Mouse (Mus musculus) midbrain, embryonic 10.5 days (tissue): Measurements from ENCODE around the gene Trim54. TPM values are rescaled to one million over a fixed set of nuclear protein-coding genes. Genes with fewer than 3 reads are reported as not detected.

Experiments
- DNase-seq: peaks from one replicate; pipeline ENCODE4 v3.0.0-alpha.2; 2017; ENCODE audit warnings: low spot score
- H3K27ac ChIP-seq: fragments of 300-500 bp; sonication (generic); replicated peaks from 2 replicates; pipeline ENCODE4 v1.5.1; 2016; ENCODE audit warnings: mild to moderate bottlenecking
- H3K27me3 ChIP-seq: fragments of 300-500 bp; sonication (generic); 2 replicates; pipeline ENCODE4 v1.6.1; 2016; ENCODE audit warnings: low read depth, mild to moderate bottlenecking; ENCODE audit not compliant: poor library complexity, severe bottlenecking
- H3K36me3 ChIP-seq: fragments of 300-500 bp; sonication (generic); 2 replicates; pipeline ENCODE4 v1.6.1; 2016; ENCODE audit warnings: mild to moderate bottlenecking, moderate library complexity
- H3K4me1 ChIP-seq: fragments of 300-500 bp; sonication (generic); 2 replicates; pipeline ENCODE4 v1.6.1; 2016
- H3K4me3 ChIP-seq: fragments of 300-500 bp; sonication (generic); 2 replicates; pipeline ENCODE4 v1.5.1; 2016; ENCODE audit warnings: mild to moderate bottlenecking, moderate library complexity
- H3K9me3 ChIP-seq: fragments of 300-500 bp; sonication (generic); replicated peaks from 2 replicates; pipeline ENCODE4 v1.6.1; 2016; ENCODE audit warnings: mild to moderate bottlenecking
- WGBS: fragments of 180-500 bp; shearing (Covaris S2); methylation state at CpG from one replicate; pipeline ENCODE4 v1.1.7; 2016; 5-methylcytosine and 5-hydroxymethylcytosine counted together
- polyA plus RNA-seq: library from polyadenylated mRNA; unstranded; fragments of >200 nt; fragmentation: Nextera tagmentation; extraction: Ambion mirVana; gene quantifications from 2 replicates; pipeline ENCODE4 v1.2.1, GENCODE M21; 2016

The Trim54 gene
- polyA plus RNA-seq, result not detected in 2 replicates

DNA sequence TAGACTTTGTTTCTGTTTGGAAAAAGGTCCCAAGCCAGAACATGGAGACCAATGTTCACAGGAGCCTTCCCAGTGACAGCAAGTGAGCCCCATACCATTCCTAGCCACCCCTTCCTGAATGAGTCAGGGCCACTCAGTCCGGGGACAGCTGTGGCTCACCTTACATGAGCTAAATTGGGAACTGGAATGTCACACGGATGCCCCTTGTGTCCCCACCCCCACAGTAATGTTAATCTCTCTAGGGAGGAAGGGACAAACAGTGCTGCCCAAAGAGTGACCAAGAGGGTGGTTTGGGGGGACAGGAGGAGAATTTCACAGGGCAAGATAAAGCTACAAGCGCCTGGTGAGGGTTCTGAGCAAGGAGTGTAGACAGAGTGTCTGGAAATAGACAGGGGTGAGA lies at the start of gene Trim54:
Trim54 (plus strand) TSS at position 359 of the 400 bp plus-strand sequence.
- Histone ChIP-seq H3K4me1 (no peaks in the 10 kb centered on the region), H3K36me3 (no peaks in the 10 kb centered on the region), H3K27ac (no peak within 1 kb of the TSS), H3K9me3 (no peaks in the 10 kb centered on the region), H3K4me3 (no peak within 1 kb of the TSS), H3K27me3 (peaks cover 12% of the 10 kb centered on the region)
- DNase-seq, result no peak
- 51% methylated on average over 3 of the region's 3 CpGs for WGBS

GRCm38 (mm10) chr5:31069810-31070209 lies 46.7 kb upstream of the Trim54 start:
- Histone ChIP-seq H3K27me3 (no peaks in the 10 kb centered on the region), H3K4me3 (no peak overlapping the region), H3K9me3 (no peaks in the 10 kb centered on the region), H3K27ac (no peak overlapping the region), H3K36me3 (peaks cover 99% of the 10 kb centered on the region), H3K4me1 (no peaks in the 10 kb centered on the region)
- no peak for DNase-seq
- WGBS, result 93% methylated on average over 3 of the region's 3 CpGs

GRCm38 (mm10) chr5:31071059-31071458 lies 45.5 kb upstream of the Trim54 start:
- WGBS, result 96% methylated on average over 2 of the region's 2 CpGs
- no peaks in the 10 kb centered on the region for H3K4me1 ChIP-seq
- H3K36me3 ChIP-seq, result peaks cover 100% of the 10 kb centered on the region
- no peaks in the 10 kb centered on the region for H3K27me3 ChIP-seq
- no peak overlapping the region for H3K4me3 ChIP-seq
- DNase-seq, result no peak
- H3K9me3 ChIP-seq, result no peaks in the 10 kb centered on the region
- no peak overlapping the region for H3K27ac ChIP-seq

DNA sequence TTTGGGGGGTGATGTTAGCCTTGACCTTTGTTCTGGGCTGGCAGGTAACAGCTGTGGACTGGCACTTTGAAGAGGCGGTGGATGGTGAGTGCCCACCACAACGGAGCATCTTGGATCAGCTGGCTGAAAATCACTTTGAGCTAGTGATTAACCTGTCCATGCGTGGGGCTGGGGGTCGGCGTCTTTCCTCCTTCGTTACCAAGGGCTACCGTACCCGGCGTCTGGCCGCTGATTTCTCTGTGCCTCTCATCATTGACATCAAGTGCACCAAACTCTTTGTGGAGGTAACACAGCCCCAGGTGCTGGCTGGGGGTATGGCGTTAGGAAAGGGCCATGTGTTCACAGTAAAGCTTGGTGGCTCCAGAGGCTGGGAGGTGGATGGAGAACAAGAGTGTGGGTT lies 44.7 kb upstream of the Trim54 start:
- no peak for DNase-seq
- no peak overlapping the region for H3K4me3 ChIP-seq
- 96% methylated on average over 11 of the region's 11 CpGs for WGBS
- H3K9me3 ChIP-seq, result no peaks in the 10 kb centered on the region
- peaks cover 100% of the 10 kb centered on the region for H3K36me3 ChIP-seq
- no peaks in the 10 kb centered on the region for H3K4me1 ChIP-seq
- no peak overlapping the region for H3K27ac ChIP-seq
- no peaks in the 10 kb centered on the region for H3K27me3 ChIP-seq

DNA sequence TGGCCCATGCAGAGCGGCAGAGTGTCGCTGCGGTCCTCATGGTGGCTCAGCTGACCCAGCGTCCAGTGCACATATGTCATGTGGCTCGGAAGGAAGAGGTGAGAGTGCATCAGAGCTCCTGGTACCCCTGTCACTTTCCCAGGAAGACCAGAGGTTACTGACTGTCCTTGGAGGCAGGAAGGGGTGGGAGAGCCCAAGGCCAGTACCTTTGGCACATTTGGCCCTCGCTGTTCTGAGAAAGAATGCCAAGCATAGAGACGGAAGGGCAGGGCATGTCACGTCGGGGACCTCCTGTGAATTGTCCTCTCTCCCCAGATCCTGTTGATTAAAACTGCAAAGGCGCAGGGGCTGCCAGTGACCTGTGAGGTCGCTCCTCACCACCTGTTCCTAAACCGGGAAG lies 43.3 kb upstream of the Trim54 start:
- no peaks in the 10 kb centered on the region for H3K27me3 ChIP-seq
- peaks cover 100% of the 10 kb centered on the region for H3K36me3 ChIP-seq
- no peak for DNase-seq
- no peaks in the 10 kb centered on the region for H3K9me3 ChIP-seq
- WGBS, result 94% methylated on average over 12 of the region's 12 CpGs
- H3K4me1 ChIP-seq, result no peaks in the 10 kb centered on the region
- H3K4me3 ChIP-seq, result no peak overlapping the region
- no peak overlapping the region for H3K27ac ChIP-seq

GRCm38 (mm10) chr5:31076346-31076745 lies 40.2 kb upstream of the Trim54 start:
- DNase-seq, result no peak
- no peaks in the 10 kb centered on the region for H3K27me3 ChIP-seq
- no peaks in the 10 kb centered on the region for H3K4me1 ChIP-seq
- no peak overlapping the region for H3K4me3 ChIP-seq
- H3K9me3 ChIP-seq, result no peaks in the 10 kb centered on the region
- H3K27ac ChIP-seq, result no peak overlapping the region
- peaks cover 87% of the 10 kb centered on the region for H3K36me3 ChIP-seq
- 91% methylated on average over 13 of the region's 13 CpGs for WGBS

DNA sequence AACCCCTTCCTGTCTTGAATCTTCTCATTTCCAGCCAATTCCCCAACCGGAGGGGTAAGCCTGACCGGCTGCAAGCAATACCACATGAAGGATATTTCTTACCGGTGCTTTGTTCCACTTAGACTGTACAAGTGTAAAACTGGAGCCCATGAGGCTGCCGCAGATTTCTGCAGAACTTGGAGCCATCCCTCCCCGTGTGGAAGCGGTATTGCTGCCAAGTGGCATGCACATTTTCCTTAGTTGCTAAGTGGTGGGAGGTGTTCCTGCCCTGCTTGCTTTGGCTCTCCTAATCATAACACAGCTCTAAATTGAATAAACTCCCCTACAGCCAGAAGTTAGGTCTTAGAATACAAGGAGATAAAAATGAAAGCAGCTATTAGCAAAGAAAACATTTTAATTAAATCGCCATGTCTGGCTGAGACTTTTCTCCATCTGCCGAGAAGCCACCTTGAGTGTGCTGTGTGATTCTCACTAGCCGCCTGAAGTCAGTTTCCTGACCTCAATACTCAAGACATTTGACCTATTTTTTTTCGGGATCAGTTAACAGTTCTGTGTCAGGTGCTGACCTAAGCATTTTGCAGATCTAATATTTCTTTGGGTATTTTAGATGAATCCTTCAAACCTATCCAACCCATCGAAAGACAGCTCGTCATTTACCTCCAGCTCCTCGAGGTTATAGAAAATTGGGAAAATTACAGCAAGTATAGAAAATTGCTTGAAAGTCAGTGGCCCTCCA lies 36.3 kb upstream of the Trim54 start:
- H3K4me1 ChIP-seq, result peaks cover 23% of the 10 kb centered on the region
- DNase-seq, result no peak
- no peaks in the 10 kb centered on the region for H3K9me3 ChIP-seq
- no peak overlapping the region for H3K4me3 ChIP-seq
- 89% methylated on average over 13 of the region's 13 CpGs for WGBS
- H3K36me3 ChIP-seq, result peaks cover 48% of the 10 kb centered on the region
- peaks cover 5% of the 10 kb centered on the region for H3K27me3 ChIP-seq
- H3K27ac ChIP-seq, result no peak overlapping the region

- H3K4me1 ChIP-seq, result peaks cover 24% of the 10 kb centered on the region
- H3K36me3 ChIP-seq, result peaks cover 42% of the 10 kb centered on the region
- no peak for DNase-seq
- H3K4me3 ChIP-seq, result no peak overlapping the region
- 81% methylated on average over 3 of the region's 3 CpGs for WGBS
- H3K27ac ChIP-seq, result no peak overlapping the region
- no peaks in the 10 kb centered on the region for H3K9me3 ChIP-seq
- H3K27me3 ChIP-seq, result peaks cover 10% of the 10 kb centered on the region
Observed at GRCm38 (mm10) chr5:31080795-31081164, 35.7 kb upstream of the Trim54 start.

GRCm38 (mm10) chr5:31081386-31081785 lies 35.1 kb upstream of the Trim54 start:
- Histone ChIP-seq H3K4me3 (no peak overlapping the region), H3K27me3 (peaks cover 16% of the 10 kb centered on the region), H3K9me3 (no peaks in the 10 kb centered on the region), H3K4me1 (peaks cover 30% of the 10 kb centered on the region), H3K36me3 (peaks cover 36% of the 10 kb centered on the region), H3K27ac (no peak overlapping the region)
- DNase-seq, result peak; percentile 60
- WGBS, result 70% methylated on average over 3 of the region's 3 CpGs

DNA sequence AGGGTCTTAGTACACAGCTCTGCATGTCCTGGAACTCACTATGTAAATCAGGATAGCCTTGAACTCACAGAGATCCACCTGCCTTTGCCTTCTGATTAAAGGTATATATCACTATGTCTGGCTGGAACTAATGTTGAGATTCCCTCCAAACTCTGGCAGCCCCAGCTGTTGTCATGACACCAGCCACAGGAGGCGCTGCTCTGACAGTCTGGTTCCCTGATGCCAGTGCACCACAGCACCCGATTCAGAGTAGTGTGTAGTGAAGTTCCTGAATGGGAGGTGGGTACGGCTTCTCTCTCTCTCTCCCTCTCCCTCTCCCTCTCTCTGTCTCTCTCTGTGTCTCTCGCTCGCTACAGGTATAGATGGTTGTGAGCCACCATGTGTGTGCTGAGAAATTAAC lies 34.2 kb upstream of the Trim54 start:
- 24% methylated on average over 5 of the region's 5 CpGs for WGBS
- H3K27me3 ChIP-seq, result peaks cover 19% of the 10 kb centered on the region
- H3K9me3 ChIP-seq, result no peaks in the 10 kb centered on the region
- no peak overlapping the region for H3K4me3 ChIP-seq
- DNase-seq, result peak; percentile 68
- peaks cover 32% of the 10 kb centered on the region for H3K4me1 ChIP-seq
- no peak overlapping the region for H3K27ac ChIP-seq
- peaks cover 26% of the 10 kb centered on the region for H3K36me3 ChIP-seq

DNA sequence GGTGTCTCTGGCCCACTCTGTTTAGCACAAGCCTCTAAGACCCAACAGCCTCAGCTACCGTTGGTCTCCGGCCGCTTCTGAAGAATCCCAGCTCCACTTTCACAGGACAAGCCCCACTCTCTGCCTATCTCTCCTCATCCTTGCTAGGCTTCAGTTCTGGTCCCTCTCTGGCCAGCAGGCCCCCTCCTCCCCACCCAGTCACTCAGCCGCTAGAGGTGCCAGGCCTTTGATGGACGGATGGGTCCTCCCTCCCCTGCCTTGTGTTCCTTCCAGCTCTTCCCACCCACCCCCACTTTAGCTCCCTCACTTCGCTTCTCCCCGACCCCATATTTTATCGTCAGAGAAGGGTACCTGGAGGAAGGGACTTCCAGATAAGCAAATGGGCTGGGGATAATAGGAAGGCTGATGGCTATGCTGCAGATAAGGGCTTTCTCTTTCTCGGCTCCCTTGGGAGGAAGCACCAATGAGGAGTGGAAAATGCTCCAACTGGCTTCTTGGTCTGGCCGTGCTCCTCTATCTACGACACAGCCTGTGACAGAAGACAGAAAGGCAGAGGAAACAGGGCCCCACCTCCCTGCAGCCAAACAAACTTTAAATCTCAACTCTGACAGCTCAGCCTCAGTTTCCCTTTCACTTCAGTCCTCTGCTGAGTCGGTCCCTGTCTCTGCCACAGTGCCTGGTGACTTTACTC lies 33.4 kb upstream of the Trim54 start:
- Histone ChIP-seq H3K27ac (peak overlapping the region; percentile 35), H3K9me3 (no peaks in the 10 kb centered on the region), H3K4me1 (peaks cover 32% of the 10 kb centered on the region), H3K27me3 (peaks cover 26% of the 10 kb centered on the region), H3K4me3 (no peak overlapping the region), H3K36me3 (peaks cover 19% of the 10 kb centered on the region)
- WGBS, result 45% methylated on average over 12 of the region's 12 CpGs
- no peak for DNase-seq

GRCm38 (mm10) chr5:31083949-31084348 lies 32.6 kb upstream of the Trim54 start:
- Histone ChIP-seq H3K36me3 (peaks cover 11% of the 10 kb centered on the region), H3K9me3 (no peaks in the 10 kb centered on the region), H3K4me3 (0 out of 2 replicates have a peak overlapping the region, but pooled peaks have one; percentile 14), H3K27ac (peak overlapping the region; percentile 35; the same call in 1 of the 2 replicates), H3K4me1 (peaks cover 32% of the 10 kb centered on the region), H3K27me3 (peaks cover 35% of the 10 kb centered on the region)
- 7% methylated on average over 8 of the region's 8 CpGs for WGBS
- peak; percentile 45 for DNase-seq

GRCm38 (mm10) chr5:31086606-31087005 lies 29.9 kb upstream of the Trim54 start:
- Histone ChIP-seq H3K9me3 (no peaks in the 10 kb centered on the region), H3K27me3 (peaks cover 62% of the 10 kb centered on the region), H3K4me1 (peaks cover 32% of the 10 kb centered on the region), H3K36me3 (no peaks in the 10 kb centered on the region), H3K27ac (peak overlapping the region; percentile 64), H3K4me3 (no peak overlapping the region)
- no peak for DNase-seq
- 36% methylated on average over 7 of the region's 7 CpGs for WGBS
